Mouse (Mus musculus) C2C12 (cell line): Measurements from ENCODE around the gene Creb1.

Source experiments
- CEBPB ChIP-seq: IDR thresholded peaks from one replicate; pipeline ENCODE4 v1.6.1; 2011; ENCODE audit warnings: low read depth, mild to moderate bottlenecking, control low read depth, moderate library complexity
- CTCF ChIP-seq: IDR thresholded peaks from one replicate; pipeline ENCODE4 v1.5.1; 2011; ENCODE audit not compliant: control insufficient read depth, insufficient read depth, insufficient read length
- FOSL1 ChIP-seq: IDR thresholded peaks from one replicate; pipeline ENCODE4 v1.8.0; 2011; ENCODE audit warnings: mild to moderate bottlenecking, low read length; ENCODE audit not compliant: poor library complexity, insufficient read depth, severe bottlenecking
- MYOD1 ChIP-seq: IDR thresholded peaks from one replicate; pipeline ENCODE4 v1.6.1; 2011; ENCODE audit warnings: low read depth; ENCODE audit not compliant: control insufficient read depth, insufficient read length
- MYOG ChIP-seq: IDR thresholded peaks from one replicate; pipeline ENCODE4 v1.6.1; 2011; ENCODE audit not compliant: control insufficient read depth, insufficient read length; ENCODE audit errors: extremely low read depth
- USF1 ChIP-seq: IDR thresholded peaks from one replicate; pipeline ENCODE4 v1.6.1; 2011; ENCODE audit warnings: low read depth, mild to moderate bottlenecking, control low read depth, moderate library complexity

GRCm38 (mm10) chr1:64524661-64525060 lies 7.8 kb upstream of the Creb1 start:
- TF ChIP-seq MYOG (no peak), FOSL1 (no peak), CTCF (no peak), USF1 (no peak), CEBPB (no peak), MYOD1 (no peak)
